Mouse (Mus musculus) c-Kit-positive CD71-negative TER-119-negative erythroid progenitor cells, embryonic 14.5 days (primary cell): ENCODE measurements around the gene Inhbe.

ENCODE experiments used
- DNase-seq: peaks from one replicate; pipeline ENCODE4 v3.0.0-alpha.2; 2013; ENCODE audit warnings: low read depth

Gene Inhbe

GRCm38 (mm10) chr10:127353909-127354895 is at the start of gene Inhbe:
Gene Inhbe, minus strand, starts transcription at chr10:127354411.
- no peak for DNase-seq

DNA sequence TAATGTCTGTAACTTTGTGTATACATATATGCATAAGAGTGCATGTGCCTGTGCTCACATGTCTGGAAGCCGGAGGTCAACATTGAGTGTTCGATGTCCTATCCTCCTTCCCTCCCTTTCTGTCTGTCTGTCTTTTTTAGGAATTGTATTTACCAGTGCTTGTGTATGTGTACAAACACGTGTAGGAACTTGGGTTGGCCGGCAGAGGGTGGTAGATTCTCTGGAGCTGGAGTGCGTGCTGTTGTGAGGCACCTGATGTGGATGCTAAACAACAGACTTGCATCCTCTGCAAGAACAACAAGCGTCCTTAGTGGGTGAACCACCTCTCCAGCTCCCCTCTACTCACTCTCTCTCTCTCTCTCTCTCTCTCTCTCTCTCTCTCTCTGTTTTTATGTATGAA is 37.6 kb upstream of the Inhbe start:
- DNase-seq = no peak

GRCm38 (mm10) chr10:127381743-127382134 is 27.5 kb upstream of the Inhbe start:
- no peak for DNase-seq

GRCm38 (mm10) chr10:127380767-127381742 is 26.8 kb upstream of the Inhbe start:
- DNase-seq = peak; percentile 37

- peak; percentile 73 for DNase-seq
Measured at GRCm38 (mm10) chr10:127380251-127380691, 26.1 kb upstream of the Inhbe start, which contains the start of gene R3hdm2. Gene R3hdm2, plus strand, starts transcription at chr10:127380327.

- DNase-seq = no peak
Measured at GRCm38 (mm10) chr10:127379654-127380053, 25.4 kb upstream of the Inhbe start.

DNA sequence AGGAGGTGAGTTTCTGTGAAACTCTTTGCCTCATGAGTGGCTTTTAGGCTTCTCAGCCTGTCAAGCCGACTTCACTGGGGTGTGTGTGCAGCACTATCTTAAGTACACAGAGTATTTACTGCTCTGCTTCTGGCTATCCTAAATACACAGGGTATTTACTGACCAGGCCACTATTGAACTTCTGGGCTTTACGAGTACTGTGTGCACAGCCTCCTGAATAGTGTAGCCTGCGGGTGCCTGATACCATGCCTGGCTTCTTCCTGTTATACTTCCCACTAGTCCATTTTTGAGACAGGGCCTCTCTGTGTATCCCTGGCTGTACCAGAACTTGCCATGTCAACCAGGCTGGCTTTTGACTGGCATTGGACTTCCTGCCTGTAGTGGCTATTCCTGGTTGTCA is 23.5 kb upstream of the Inhbe start:
- DNase-seq = no peak

DNA sequence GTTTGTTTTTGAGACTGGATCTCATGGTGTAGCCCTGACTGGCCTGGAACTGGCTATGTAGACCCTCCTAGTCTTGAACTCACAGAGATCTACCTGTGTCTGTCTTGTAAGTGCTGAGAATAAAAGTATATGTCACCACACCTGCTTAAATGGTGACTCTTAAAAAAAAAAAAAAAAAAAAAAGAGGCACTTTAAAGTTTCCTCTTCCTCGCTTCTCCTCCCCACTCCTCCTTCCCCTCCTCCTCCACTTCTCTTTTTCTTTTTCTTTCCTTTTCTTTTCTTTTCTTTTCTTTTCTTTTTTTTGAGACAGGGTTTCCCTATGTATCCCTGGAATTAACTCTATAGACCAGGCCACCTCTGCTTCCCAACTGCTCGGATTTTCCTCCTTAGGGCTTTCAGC is 16.8 kb upstream of the Inhbe start:
- DNase-seq = no peak

DNA sequence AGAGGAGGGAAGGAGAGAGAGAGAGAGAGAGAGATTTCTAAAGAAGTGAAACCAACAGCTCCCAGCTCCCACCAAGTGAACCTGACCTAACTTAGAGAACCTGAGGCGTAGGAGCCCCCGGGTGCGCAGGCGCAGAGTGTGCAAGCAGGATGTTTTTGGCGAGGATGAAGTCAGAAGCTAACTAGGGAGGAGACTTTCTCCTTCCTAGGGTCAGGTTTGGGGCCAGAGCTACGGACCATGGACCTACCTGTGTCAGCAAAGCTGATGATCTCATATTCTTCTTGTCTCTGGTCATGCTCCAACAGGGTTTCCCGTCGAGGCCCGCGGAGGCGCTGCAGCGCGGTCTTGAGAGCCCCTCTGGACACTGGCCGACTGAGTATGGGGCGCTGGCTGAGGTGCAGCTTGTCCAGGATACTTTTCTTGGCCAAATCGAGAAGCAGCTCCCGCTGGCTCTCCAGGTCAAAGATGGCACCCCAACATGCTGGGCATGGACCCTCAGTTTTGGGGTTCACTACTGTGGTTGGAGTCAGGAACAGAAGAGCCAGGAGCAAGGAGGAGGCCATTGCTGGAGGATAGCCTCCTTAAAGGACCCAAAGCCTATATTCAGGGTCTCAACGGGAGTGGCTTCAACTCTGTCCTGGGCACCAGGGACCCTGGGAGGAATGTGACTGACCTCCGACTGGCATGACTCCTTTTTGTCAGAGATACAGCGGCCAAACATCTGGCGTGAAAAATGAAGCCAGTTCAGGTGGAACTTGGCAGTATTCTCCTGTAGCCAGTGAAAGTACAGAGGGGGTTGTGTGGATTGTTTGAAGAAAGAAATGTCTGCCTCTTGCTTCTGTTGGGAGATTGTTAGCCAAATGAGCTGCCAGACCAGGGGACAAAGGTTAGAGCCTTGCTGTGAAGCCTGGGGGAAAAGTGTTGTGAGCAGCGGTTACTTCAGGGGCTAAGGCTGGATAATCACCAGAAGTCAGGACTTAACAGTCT is 15.9 kb upstream of the Inhbe start, which contains the start of gene Inhbc:
Gene Inhbc, minus strand, starts transcription at position 598 of the 987 bp plus-strand sequence.
- no peak for DNase-seq

- DNase-seq = no peak
Measured at GRCm38 (mm10) chr10:127368273-127368672, 14.1 kb upstream of the Inhbe start.

DNA sequence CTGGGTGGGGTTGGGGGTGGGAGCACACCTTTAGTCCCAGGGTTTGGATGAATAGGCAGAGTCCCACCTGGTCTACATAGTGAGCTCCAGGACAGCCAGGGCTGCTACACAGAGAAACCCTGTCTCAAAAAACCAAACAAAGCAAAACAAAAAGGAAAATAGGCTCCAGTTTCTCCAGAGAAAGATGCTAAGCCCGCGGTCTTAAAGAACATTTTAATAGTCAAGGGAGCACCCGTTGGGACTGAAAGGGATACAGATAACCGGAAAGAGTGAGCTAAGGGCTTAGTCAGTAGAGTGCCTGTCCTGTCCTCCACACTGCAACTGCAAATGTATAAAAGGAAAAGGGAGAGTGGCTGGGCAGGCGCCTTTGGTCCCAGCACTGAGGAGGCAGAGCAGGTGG is 12.9 kb upstream of the Inhbe start:
- no peak for DNase-seq

- DNase-seq = no peak
Measured at GRCm38 (mm10) chr10:127360714-127361113, 6.5 kb upstream of the Inhbe start.

DNA sequence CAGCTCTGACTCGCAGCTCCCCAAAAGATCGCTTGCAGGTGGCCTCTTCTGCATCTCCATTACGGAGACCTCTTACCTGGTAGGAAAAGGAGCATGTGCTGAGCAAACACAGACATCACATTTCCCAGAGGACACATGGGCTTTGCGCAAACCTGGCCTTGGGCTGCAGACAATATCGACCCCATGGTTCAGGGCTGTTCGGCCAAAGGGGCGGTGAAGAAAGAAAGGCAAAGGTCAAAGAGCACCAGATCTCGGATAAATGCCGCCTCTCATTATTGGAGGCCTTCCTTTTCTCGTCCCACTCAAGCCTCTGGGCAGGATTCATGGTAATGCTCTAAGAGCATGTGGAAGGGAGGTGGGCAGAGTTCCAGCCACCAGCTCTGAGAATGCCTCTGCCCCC is 1.1 kb upstream of the Inhbe start:
- no peak for DNase-seq

DNA sequence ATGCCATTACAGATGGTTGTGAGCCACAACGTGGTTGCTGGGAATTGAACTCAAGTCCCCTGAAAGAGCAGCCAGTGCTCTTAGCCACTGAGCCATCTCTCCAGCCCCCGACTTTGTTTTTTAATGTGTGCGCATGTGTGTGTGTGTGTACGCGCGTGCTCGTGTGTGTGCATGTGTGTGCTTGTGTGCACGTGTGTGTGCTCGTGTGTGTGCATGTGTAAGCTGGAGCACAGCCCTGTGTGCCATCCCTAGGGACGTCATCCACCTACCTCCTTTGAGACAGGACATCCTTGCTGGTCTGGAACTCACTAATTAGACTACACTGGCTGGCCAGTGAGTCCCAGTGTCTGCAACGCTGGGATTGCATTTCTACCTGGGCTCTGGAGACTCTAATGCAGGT is 1.4 kb downstream of the Inhbe start:
- DNase-seq = no peak

DNA sequence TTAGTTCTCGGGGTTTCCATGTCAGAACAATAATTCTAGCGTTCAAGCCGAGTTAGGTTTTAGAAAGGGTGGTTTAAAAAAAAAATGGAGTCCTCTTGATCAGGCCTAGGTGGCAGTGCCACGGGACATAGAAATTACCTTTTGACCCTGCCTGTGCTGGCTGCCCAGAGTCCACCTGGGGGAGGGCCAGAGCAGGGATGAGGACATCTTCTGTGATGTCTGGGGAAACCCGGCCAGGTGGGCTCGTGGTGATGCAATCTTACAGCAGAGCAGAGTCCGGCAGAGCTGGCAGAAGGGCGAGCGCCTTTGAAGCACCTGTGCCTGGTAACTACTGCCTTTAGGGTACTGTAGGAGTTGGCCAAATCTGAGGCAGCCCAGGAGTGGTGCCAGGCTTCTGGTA is 2.0 kb downstream of the Inhbe start:
- DNase-seq = no peak

- no peak for DNase-seq
Measured at GRCm38 (mm10) chr10:127351719-127352118, 2.5 kb downstream of the Inhbe start.

- no peak for DNase-seq
Measured at GRCm38 (mm10) chr10:127351285-127351595, 3.0 kb downstream of the Inhbe start.

DNA sequence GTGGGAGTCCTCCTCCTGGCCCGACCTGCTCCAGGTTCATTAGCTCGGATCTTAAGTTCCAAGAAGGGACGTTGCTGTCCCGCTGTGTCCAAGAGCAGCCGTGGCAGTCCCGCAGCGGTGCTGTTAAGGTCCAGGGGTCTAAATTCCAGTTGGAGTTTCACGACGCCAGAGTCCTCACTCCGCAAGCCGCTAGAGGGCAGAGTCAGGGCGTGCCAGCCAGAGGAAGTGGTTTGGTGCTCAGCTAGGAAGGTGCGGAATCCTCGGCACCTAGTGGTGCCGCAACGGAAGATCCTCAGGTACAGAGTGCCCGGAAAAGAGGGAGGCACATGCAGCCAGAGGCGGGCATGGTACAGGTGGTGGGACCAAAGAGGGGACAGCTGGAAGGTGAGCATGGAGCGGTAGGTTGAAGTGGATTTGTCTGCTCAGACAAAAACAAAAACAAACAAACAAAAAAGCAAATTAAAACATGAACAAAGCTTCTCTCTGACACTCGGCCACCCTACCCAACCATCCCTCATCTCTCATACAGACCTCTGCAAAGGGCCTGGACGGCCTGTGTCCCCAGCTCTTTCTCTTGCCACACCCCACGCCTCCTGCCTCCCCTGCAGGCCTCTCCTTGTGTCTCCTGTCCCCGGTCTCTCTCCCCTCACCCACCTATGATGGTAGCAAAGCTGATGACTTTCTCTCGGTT is 3.5 kb downstream of the Inhbe start:
- DNase-seq = no peak

- no peak for DNase-seq
Measured at GRCm38 (mm10) chr10:127349810-127350209, 4.4 kb downstream of the Inhbe start.

- no peak for DNase-seq
Measured at GRCm38 (mm10) chr10:127348957-127349356, 5.3 kb downstream of the Inhbe start.

DNA sequence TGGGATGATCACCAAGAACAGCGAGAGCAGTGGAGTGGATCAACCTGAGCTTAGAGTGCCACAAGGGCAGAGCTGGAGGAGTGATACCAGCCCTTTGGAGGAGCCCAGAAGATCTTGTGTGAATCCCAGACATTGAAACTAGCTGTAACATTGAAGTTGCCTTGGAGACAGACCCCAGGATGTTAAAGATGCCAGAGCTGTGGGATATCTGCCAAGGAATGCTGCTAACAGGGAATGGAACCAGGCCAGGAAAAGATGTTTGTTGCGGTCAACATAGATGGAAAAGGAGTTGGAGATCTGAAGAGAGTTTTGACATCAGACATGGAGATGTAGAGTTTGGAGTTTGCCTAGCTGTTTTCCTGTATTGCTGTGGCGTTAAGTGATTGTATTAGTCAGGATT is 8.0 kb downstream of the Inhbe start:
- no peak for DNase-seq
